Comparison of ENCODE assay signal across 12 mouse cellular contexts in the genomic region with DNA sequence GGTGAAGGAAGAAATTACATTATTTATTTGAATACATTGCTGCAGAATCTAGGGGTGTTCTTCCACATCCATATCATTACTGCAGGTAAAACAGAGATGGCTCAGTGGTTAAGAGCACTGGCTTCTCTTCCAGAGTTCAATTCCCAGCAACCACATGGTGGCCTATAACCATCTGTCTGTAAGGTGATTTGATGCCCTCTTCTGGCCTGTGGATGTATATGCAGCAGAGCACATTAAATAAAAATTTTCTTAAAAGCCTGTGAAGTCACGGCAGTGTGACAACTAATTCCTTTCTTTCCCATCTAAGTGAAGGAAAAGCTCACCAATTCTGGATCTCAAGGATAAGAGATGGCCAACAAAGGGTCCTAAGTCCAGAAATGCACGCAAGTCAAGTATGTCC. TPM values are rescaled to one million over a fixed set of nuclear protein-coding genes. Genes with fewer than 3 reads are reported as not detected.
DNase-seq lines count a peak whose midpoint lies in the region; ATAC-seq and TF ChIP-seq lines count a peak whose summit lies in the region.
"Had no signal": no experiment of that assay in that cellular context is flagged by ENCODE, and none has a peak within 500 bp of the region (broad histone marks: within the 10 kb centered on the region; RNA-seq: fewer than 3 reads in every experiment).

No protein-coding gene starts in this region.

- TF ChIP-seq CTCF in liver, embryonic 14.5 days (IDR thresholded peaks at IDR 0.05; ENCODE audit: low read depth): peak; percentile 58
- peak; percentile 68 for TF ChIP-seq CTCF in intestine, postnatal 0 days (IDR thresholded peaks at IDR 0.05; ENCODE audit: low read depth)

- H3K9ac ChIP-seq in liver, embryonic 14.5 days (replicated peaks): no peak overlapping the region
- H3K9ac ChIP-seq in intestine, postnatal 0 days (ENCODE audit: low read depth, low read length): no peak overlapping the region
- H3K9ac ChIP-seq: heart, embryonic 15.5 days; neural tube, embryonic 12.5 days had no signal

- no peaks in the 10 kb centered on the region for H3K27me3 ChIP-seq in liver, embryonic 14.5 days (ENCODE audit: control insufficient read depth, insufficient read depth, low read length)
- H3K27me3 ChIP-seq in intestine, postnatal 0 days (replicated peaks; ENCODE audit: control insufficient read depth, insufficient read depth, low read length): no peaks in the 10 kb centered on the region
- H3K27me3 ChIP-seq: neural tube, embryonic 12.5 days had no signal

- DNase-seq in CD4-positive, CD25-positive, alpha-beta regulatory T cell, adult 2 months (ENCODE audit: low read depth, low spot score): peak; percentile 63
- DNase-seq in liver, embryonic 14.5 days (ENCODE audit: low read depth in 3 of 3, low spot score in 3 of 3): no peak
- DNase-seq in liver: no peak
- DNase-seq in T-cell, adult 2 months (ENCODE audit: low spot score): peak; percentile 29
- no peak for DNase-seq in adrenal gland, postnatal 25 days
- no peak for DNase-seq in kidney, postnatal 25 days
- DNase-seq: thymus, postnatal 4 days had no signal

- H3K9me3 ChIP-seq in liver, embryonic 14.5 days (ENCODE audit: control insufficient read depth, low read length): no peaks in the 10 kb centered on the region
- no peaks in the 10 kb centered on the region for H3K9me3 ChIP-seq in intestine, postnatal 0 days (ENCODE audit: control insufficient read depth)
- H3K9me3 ChIP-seq: heart, embryonic 15.5 days; neural tube, embryonic 12.5 days had no signal

- H3K4me1 ChIP-seq in liver, embryonic 14.5 days (replicated peaks; ENCODE audit: control insufficient read depth in 2 of 2, insufficient read depth in 2 of 2, low read length in 1 of 2): peaks cover 0 to 4% of the 10 kb centered on the region in 2 experiments; a peak in 1 of 4 replicates
- H3K4me1 ChIP-seq in intestine, postnatal 0 days (replicated peaks; ENCODE audit: control insufficient read depth, insufficient read depth, low read length): no peaks in the 10 kb centered on the region
- H3K4me1 ChIP-seq: heart, embryonic 15.5 days had no signal

- H3K36me3 ChIP-seq in liver, embryonic 14.5 days (replicated peaks; ENCODE audit: control insufficient read depth, insufficient read depth, low read depth): no peaks in the 10 kb centered on the region; the same call in 1 of the 2 replicates
- peaks cover 12% of the 10 kb centered on the region; the same call in 1 of the 2 replicates for H3K36me3 ChIP-seq in intestine, postnatal 0 days (ENCODE audit: control insufficient read depth, insufficient read depth)

- TF ChIP-seq EP300 in liver, embryonic 14.5 days (IDR thresholded peaks at IDR 0.05; ENCODE audit: low read depth): no peak

- no peak overlapping the region for H3K4me2 ChIP-seq in liver, embryonic 14.5 days (ENCODE audit: low read depth)
- H3K4me2 ChIP-seq in intestine, postnatal 0 days (replicated peaks; ENCODE audit: low read depth): no peak overlapping the region
- H3K4me2 ChIP-seq: heart, embryonic 15.5 days; neural tube, embryonic 12.5 days had no signal

- no peak for ATAC-seq in CD4-positive, CD25-positive, alpha-beta regulatory T cell, adult 4 months
- ATAC-seq in liver, embryonic 14.5 days (ENCODE audit: insufficient read depth): no peak
- no peak for ATAC-seq in intestine, postnatal 0 days

- no peak overlapping the region for H3K4me3 ChIP-seq in liver, embryonic 14.5 days (ENCODE audit: insufficient read depth in 1 of 2, low read depth in 2 of 2, low read length in 2 of 2)
- H3K4me3 ChIP-seq in intestine, postnatal 0 days (ENCODE audit: low read depth, low read length): no peak overlapping the region
- H3K4me3 ChIP-seq: heart, embryonic 15.5 days; neural tube, embryonic 12.5 days had no signal

- H3K27ac ChIP-seq in liver, embryonic 14.5 days: no peak overlapping the region
- H3K27ac ChIP-seq in intestine, postnatal 0 days (ENCODE audit: low read depth, low read length): no peak overlapping the region
- H3K27ac ChIP-seq: heart, embryonic 15.5 days; neural tube, embryonic 12.5 days had no signal

- 36% methylated on average over 2 of the region's 2 CpGs for WGBS in liver, embryonic 14.5 days (ENCODE audit: insufficient replicate concordance)
- 43% methylated on average over 2 of the region's 2 CpGs for WGBS in intestine, postnatal 0 days

RNA-seq across cellular contexts. Expression of a gene that starts 18.7 kb away (rescaled TPM):
- 1 to 10 TPM; 7.5 to 9.2 TPM for polyA plus RNA-seq in CD4-positive, CD25-positive, alpha-beta regulatory T cell, adult 4 months (2017; shearing (Covaris generic))
- 13.3 and 18.5 TPM in 2 replicates for polyA plus RNA-seq in liver, embryonic 14.5 days (2012; rRNA removed)
- polyA plus RNA-seq in liver, embryonic 14.5 days (2014; fragmentation: Nextera tagmentation; extraction: Ambion mirVana): 22.7 and 23.2 TPM in 2 replicates
- polyA plus RNA-seq in intestine, postnatal 0 days (2015; fragmentation: Nextera tagmentation; extraction: Ambion mirVana): 24.2 and 26.8 TPM in 2 replicates
- 43.5 and 54.0 TPM in 2 replicates for total RNA-seq in adrenal gland, postnatal 25 days (2021)

RNA-seq across cellular contexts. Expression of a gene that starts 26.7 kb away (rescaled TPM):
- polyA plus RNA-seq in CD4-positive, CD25-positive, alpha-beta regulatory T cell, adult 4 months (2017; shearing (Covaris generic)): not detected
- polyA plus RNA-seq in liver, embryonic 14.5 days (2012; rRNA removed): not detected in 2 replicates
- polyA plus RNA-seq in liver, embryonic 14.5 days (2014; fragmentation: Nextera tagmentation; extraction: Ambion mirVana): not detected in 2 replicates
- polyA plus RNA-seq in intestine, postnatal 0 days (2015; fragmentation: Nextera tagmentation; extraction: Ambion mirVana): not detected in 2 replicates
- not detected in 2 replicates for total RNA-seq in adrenal gland, postnatal 25 days (2021)
- total RNA-seq: left cerebral cortex, postnatal 10 days had no signal
- polyA plus RNA-seq: heart, embryonic 15.5 days had no signal

RNA-seq across cellular contexts. Expression of a gene that starts 52.4 kb away (rescaled TPM):
- polyA plus RNA-seq in CD4-positive, CD25-positive, alpha-beta regulatory T cell, adult 4 months (2017; shearing (Covaris generic)): not detected
- polyA plus RNA-seq in liver, embryonic 14.5 days (2012; rRNA removed): 1.0 and 1.1 TPM in 2 replicates
- polyA plus RNA-seq in liver, embryonic 14.5 days (2014; fragmentation: Nextera tagmentation; extraction: Ambion mirVana): 1.3 and 1.5 TPM in 2 replicates
- 22.9 and 25.9 TPM in 2 replicates for polyA plus RNA-seq in intestine, postnatal 0 days (2015; fragmentation: Nextera tagmentation; extraction: Ambion mirVana)
- total RNA-seq in adrenal gland, postnatal 25 days (2021): 2.2 and 2.7 TPM in 2 replicates

Comparison
In these comparisons a context has a peak if more than half of its experiments do, and no peak if none do; other contexts are left out.
1. DNase-seq: peak in CD4-positive, CD25-positive, alpha-beta regulatory T cell, adult 2 months (single experiment) and T-cell, adult 2 months (single experiment); none in liver, embryonic 14.5 days (0 of 3), liver (single experiment), adrenal gland, postnatal 25 days (single experiment) and kidney, postnatal 25 days (0 of 2).